8 mouse cellular contexts compared by ENCODE assay signal in genomic region chr9:44327064-44327711, GRCm38 (mm10). TPM values are rescaled to one million over a fixed set of nuclear protein-coding genes. Genes with fewer than 3 reads are reported as not detected.
DNase-seq lines count a peak whose midpoint lies in the region; ATAC-seq lines count a peak whose summit lies in the region.

No protein-coding gene starts in this region.

- intact Hi-C loops in left cerebral cortex, postnatal 25 days (cut with DNase I): no loop called here

- H3K27ac ChIP-seq in heart, embryonic 13.5 days (replicated peaks): peak overlapping the region; percentile 97
- H3K27ac ChIP-seq in limb, embryonic 11.5 days (replicated peaks; ENCODE audit: low read depth, low read length): peak overlapping the region; percentile 70
- H3K27ac ChIP-seq in midbrain, embryonic 12.5 days (replicated peaks): peak overlapping the region; percentile 90

- H3K4me1 ChIP-seq in heart, embryonic 13.5 days: peaks cover 15% of the 10 kb centered on the region
- H3K4me1 ChIP-seq in limb, embryonic 11.5 days (ENCODE audit: control insufficient read depth, insufficient read depth, low read length): peaks cover 8% of the 10 kb centered on the region
- peaks cover 18% of the 10 kb centered on the region for H3K4me1 ChIP-seq in midbrain, embryonic 12.5 days

- peaks cover 43% of the 10 kb centered on the region for H3K36me3 ChIP-seq in heart, embryonic 13.5 days
- peaks cover 14% of the 10 kb centered on the region; the same call in 1 of the 2 replicates for H3K36me3 ChIP-seq in limb, embryonic 11.5 days (ENCODE audit: control insufficient read depth, insufficient read depth, low read length)
- H3K36me3 ChIP-seq in midbrain, embryonic 12.5 days: peaks cover 35% of the 10 kb centered on the region

- H3K27me3 ChIP-seq in heart, embryonic 13.5 days (replicated peaks): no peaks in the 10 kb centered on the region
- no peaks in the 10 kb centered on the region for H3K27me3 ChIP-seq in limb, embryonic 11.5 days (ENCODE audit: control insufficient read depth, insufficient read depth, low read length)
- no peaks in the 10 kb centered on the region for H3K27me3 ChIP-seq in midbrain, embryonic 12.5 days

- peak overlapping the region; percentile 86 for H3K4me2 ChIP-seq in heart, embryonic 13.5 days
- peak overlapping the region; percentile 61 for H3K4me2 ChIP-seq in limb, embryonic 11.5 days (ENCODE audit: low read depth, severe bottlenecking)
- H3K4me2 ChIP-seq in midbrain, embryonic 12.5 days (replicated peaks): peak overlapping the region; percentile 61

- WGBS in heart, embryonic 13.5 days: under 1% methylated on average over 22 of the region's 22 CpGs
- WGBS in limb, embryonic 11.5 days: under 1% methylated on average over 22 of the region's 22 CpGs
- under 1% methylated on average over 22 of the region's 22 CpGs for WGBS in midbrain, embryonic 12.5 days

- H3K4me3 ChIP-seq in heart, embryonic 13.5 days: peak overlapping the region; percentile 87
- H3K4me3 ChIP-seq in limb, embryonic 11.5 days (ENCODE audit: low read depth, low read length): peak overlapping the region; percentile 58
- H3K4me3 ChIP-seq in midbrain, embryonic 12.5 days: peak overlapping the region; percentile 78

- peak overlapping the region; percentile 95 for H3K9ac ChIP-seq in heart, embryonic 13.5 days
- H3K9ac ChIP-seq in limb, embryonic 11.5 days (ENCODE audit: low read length): peak overlapping the region; percentile 70
- H3K9ac ChIP-seq in midbrain, embryonic 12.5 days (replicated peaks): peak overlapping the region; percentile 85

- peak; percentile 78 for DNase-seq in embryo, embryonic 10 days (ENCODE audit: low spot score)
- DNase-seq in embryo, embryonic 9.5 days (ENCODE audit: extremely low spot score): no peak
- peak; percentile 81 for DNase-seq in embryo, embryonic 10.5 days (ENCODE audit: low spot score)
- peak; percentile 59 for DNase-seq in limb, embryonic 11.5 days (ENCODE audit: low spot score)
- DNase-seq in layer of hippocampus, postnatal 14 days (ENCODE audit: low spot score in 2 of 2): no peak
- DNase-seq in left cerebral cortex, postnatal 25 days (ENCODE audit: low spot score in 2 of 2): no peak

- no peak for ATAC-seq in heart, embryonic 13.5 days (ENCODE audit: extremely low read depth, insufficient number of reproducible peaks, low FRiP score, low TSS enrichment)
- peak; percentile 48; the same call in 1 of the 2 replicates for ATAC-seq in limb, embryonic 11.5 days (ENCODE audit: insufficient number of reproducible peaks, low FRiP score, low TSS enrichment, low read depth)
- ATAC-seq in midbrain, embryonic 12.5 days (ENCODE audit: low FRiP score, low read depth): peak; percentile 55

- no peaks in the 10 kb centered on the region for H3K9me3 ChIP-seq in heart, embryonic 13.5 days
- H3K9me3 ChIP-seq in limb, embryonic 11.5 days (ENCODE audit: control insufficient read depth, low read length): no peaks in the 10 kb centered on the region
- H3K9me3 ChIP-seq in midbrain, embryonic 12.5 days: no peaks in the 10 kb centered on the region

RNA-seq across cellular contexts. Expression of gene Dpagt1, which starts 1.4 kb away (rescaled TPM):
- polyA plus RNA-seq in heart, embryonic 13.5 days (2015; fragmentation: Nextera tagmentation; extraction: Ambion mirVana): 33.4 and 34.4 TPM in 2 replicates
- polyA plus RNA-seq in limb, embryonic 11.5 days (2014; fragmentation: Nextera tagmentation; extraction: Ambion mirVana): 52.3 and 55.8 TPM in 2 replicates
- polyA plus RNA-seq in midbrain, embryonic 12.5 days (2016; fragmentation: Nextera tagmentation; extraction: Ambion mirVana): 34.7 and 39.1 TPM in 2 replicates
- 10 to 100 TPM; 16.2 to 16.3 TPM for total RNA-seq in layer of hippocampus, postnatal 14 days (2021)
- total RNA-seq in left cerebral cortex, postnatal 25 days (2021): 10 to 100 TPM; 12.5 to 13.8 TPM

RNA-seq across cellular contexts. Expression of gene C2cd2l, which starts 7.1 kb away (rescaled TPM):
- 7.1 TPM in 2 replicates for polyA plus RNA-seq in heart, embryonic 13.5 days (2015; fragmentation: Nextera tagmentation; extraction: Ambion mirVana)
- polyA plus RNA-seq in limb, embryonic 11.5 days (2014; fragmentation: Nextera tagmentation; extraction: Ambion mirVana): 6.5 and 7.6 TPM in 2 replicates
- 19.0 and 19.7 TPM in 2 replicates for polyA plus RNA-seq in midbrain, embryonic 12.5 days (2016; fragmentation: Nextera tagmentation; extraction: Ambion mirVana)
- 100 to 1,000 TPM; 128 to 144 TPM for total RNA-seq in layer of hippocampus, postnatal 14 days (2021)
- 100 to 1,000 TPM; 207 to 225 TPM for total RNA-seq in left cerebral cortex, postnatal 25 days (2021)

RNA-seq across cellular contexts. Expression of gene H2afx, which starts 7.3 kb away (rescaled TPM):
- 196 and 199 TPM in 2 replicates for polyA plus RNA-seq in heart, embryonic 13.5 days (2015; fragmentation: Nextera tagmentation; extraction: Ambion mirVana)
- polyA plus RNA-seq in limb, embryonic 11.5 days (2014; fragmentation: Nextera tagmentation; extraction: Ambion mirVana): 507 and 525 TPM in 2 replicates
- polyA plus RNA-seq in midbrain, embryonic 12.5 days (2016; fragmentation: Nextera tagmentation; extraction: Ambion mirVana): 351 and 363 TPM in 2 replicates
- total RNA-seq in layer of hippocampus, postnatal 14 days (2021): 10 to 100 TPM; 50.5 to 59.1 TPM
- total RNA-seq in left cerebral cortex, postnatal 25 days (2021): 10 to 100 TPM; 56.6 to 56.8 TPM

RNA-seq across cellular contexts. Expression of gene Hmbs, which starts 16.8 kb away (rescaled TPM):
- polyA plus RNA-seq in heart, embryonic 13.5 days (2015; fragmentation: Nextera tagmentation; extraction: Ambion mirVana): 135 and 149 TPM in 2 replicates
- 145 and 153 TPM in 2 replicates for polyA plus RNA-seq in limb, embryonic 11.5 days (2014; fragmentation: Nextera tagmentation; extraction: Ambion mirVana)
- polyA plus RNA-seq in midbrain, embryonic 12.5 days (2016; fragmentation: Nextera tagmentation; extraction: Ambion mirVana): 96.4 and 109 TPM in 2 replicates
- total RNA-seq in layer of hippocampus, postnatal 14 days (2021): 10 to 100 TPM; 22.6 to 22.8 TPM
- total RNA-seq in left cerebral cortex, postnatal 25 days (2021): 10 to 100 TPM; 14.8 to 22.0 TPM

RNA-seq across cellular contexts. Expression of gene Hinfp, which starts 21.7 kb away (rescaled TPM):
- 14.9 and 16.0 TPM in 2 replicates for polyA plus RNA-seq in heart, embryonic 13.5 days (2015; fragmentation: Nextera tagmentation; extraction: Ambion mirVana)
- polyA plus RNA-seq in limb, embryonic 11.5 days (2014; fragmentation: Nextera tagmentation; extraction: Ambion mirVana): 19.5 and 28.4 TPM in 2 replicates
- 33.9 and 38.5 TPM in 2 replicates for polyA plus RNA-seq in midbrain, embryonic 12.5 days (2016; fragmentation: Nextera tagmentation; extraction: Ambion mirVana)
- 10 to 100 TPM; 26.0 to 28.5 TPM for total RNA-seq in layer of hippocampus, postnatal 14 days (2021)
- 10 to 100 TPM; 28.4 to 28.6 TPM for total RNA-seq in left cerebral cortex, postnatal 25 days (2021)

Comparison
In these comparisons a context has a peak if more than half of its experiments do, and no peak if none do; other contexts are left out.
1. DNase-seq: peak in embryo, embryonic 10 days (single experiment), embryo, embryonic 10.5 days (single experiment) and limb, embryonic 11.5 days (single experiment); none in embryo, embryonic 9.5 days (single experiment), layer of hippocampus, postnatal 14 days (0 of 2) and left cerebral cortex, postnatal 25 days (0 of 2).
2. Peak in every context shown above with its lines, with median percentiles within 50 percentile points of each other: H3K27ac ChIP-seq, H3K4me2 ChIP-seq, H3K4me3 ChIP-seq and H3K9ac ChIP-seq.